Mouse (Mus musculus): Measurements from ENCODE around the gene Cask. TPM values are rescaled to one million over a fixed set of nuclear protein-coding genes. Genes with fewer than 3 reads are reported as not detected.
A peak's percentile ranks its signal among the peaks of the same experiment; 100 is the strongest.

Gene Cask
- polyA plus RNA-seq, 1 experiment from 2014 or later, result 14.6 TPM

GRCm38 (mm10) chrX:13520566-13520965 lies 330.6 kb downstream of the Cask start:
- Histone ChIP-seq H3K4me3 (no peak overlapping the region), H3K27me3 (ENCODE audit: insufficient read depth, poor library complexity, severe bottlenecking) (peaks cover 47% of the 10 kb centered on the region), H3K36me3 (peaks cover 6% of the 10 kb centered on the region), H3K9me3 (no peaks in the 10 kb centered on the region), H3K4me1 (replicated peaks) (no peaks in the 10 kb centered on the region), H3K27ac (no peak overlapping the region)
- DNase-seq (ENCODE audit: low spot score), result no peak
- WGBS, result 74% methylated on average over 4 of the region's 4 CpGs

DNA sequence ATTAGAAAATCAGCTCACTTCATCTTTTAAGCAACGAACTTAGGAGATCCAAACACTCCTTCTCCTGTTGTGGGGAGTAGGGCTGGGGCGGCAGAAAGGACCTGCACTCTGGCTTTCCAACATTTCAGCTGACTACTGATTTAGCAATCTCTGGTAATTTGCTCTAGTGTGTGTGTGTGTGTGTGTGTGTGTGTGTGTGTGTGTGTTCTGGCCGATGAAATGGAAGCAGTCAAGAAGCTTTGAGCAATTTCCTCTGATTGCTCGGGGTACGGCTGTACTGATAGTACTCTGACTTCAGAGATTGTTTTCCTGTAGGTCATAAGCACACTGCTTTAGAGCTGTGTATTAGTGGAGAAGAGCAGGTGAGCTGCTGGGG lies 331.8 kb downstream of the Cask start:
- no peaks in the 10 kb centered on the region for H3K9me3 ChIP-seq
- peaks cover 52% of the 10 kb centered on the region for H3K27me3 ChIP-seq (ENCODE audit: insufficient read depth, poor library complexity, severe bottlenecking)
- H3K36me3 ChIP-seq, result no peaks in the 10 kb centered on the region
- H3K4me3 ChIP-seq, result no peak overlapping the region
- no peaks in the 10 kb centered on the region for H3K4me1 ChIP-seq (replicated peaks)
- no peak overlapping the region for H3K27ac ChIP-seq
- 92% methylated on average over 5 of the region's 5 CpGs for WGBS
- DNase-seq (ENCODE audit: low spot score), result no peak

- 87% methylated on average over 4 of the region's 4 CpGs for WGBS
- peaks cover 54% of the 10 kb centered on the region for H3K27me3 ChIP-seq (ENCODE audit: insufficient read depth, poor library complexity, severe bottlenecking)
- DNase-seq (ENCODE audit: low spot score), result no peak
- no peaks in the 10 kb centered on the region for H3K4me1 ChIP-seq (replicated peaks)
- no peaks in the 10 kb centered on the region for H3K9me3 ChIP-seq
- H3K4me3 ChIP-seq, result no peak overlapping the region
- H3K36me3 ChIP-seq, result no peaks in the 10 kb centered on the region
- no peak overlapping the region for H3K27ac ChIP-seq
These were observed 332.3 kb downstream of the Cask start for GRCm38 (mm10) chrX:13518781-13519407.

- Histone ChIP-seq H3K4me1 (replicated peaks) (no peaks in the 10 kb centered on the region), H3K9me3 (no peaks in the 10 kb centered on the region), H3K36me3 (no peaks in the 10 kb centered on the region), H3K27ac (no peak overlapping the region), H3K4me3 (no peak overlapping the region), H3K27me3 (ENCODE audit: insufficient read depth, poor library complexity, severe bottlenecking) (peaks cover 56% of the 10 kb centered on the region)
- DNase-seq (ENCODE audit: low spot score), result no peak
- 82% methylated on average over 10 of the region's 10 CpGs for WGBS
These were observed 333.1 kb downstream of the Cask start for GRCm38 (mm10) chrX:13518019-13518418.

DNA sequence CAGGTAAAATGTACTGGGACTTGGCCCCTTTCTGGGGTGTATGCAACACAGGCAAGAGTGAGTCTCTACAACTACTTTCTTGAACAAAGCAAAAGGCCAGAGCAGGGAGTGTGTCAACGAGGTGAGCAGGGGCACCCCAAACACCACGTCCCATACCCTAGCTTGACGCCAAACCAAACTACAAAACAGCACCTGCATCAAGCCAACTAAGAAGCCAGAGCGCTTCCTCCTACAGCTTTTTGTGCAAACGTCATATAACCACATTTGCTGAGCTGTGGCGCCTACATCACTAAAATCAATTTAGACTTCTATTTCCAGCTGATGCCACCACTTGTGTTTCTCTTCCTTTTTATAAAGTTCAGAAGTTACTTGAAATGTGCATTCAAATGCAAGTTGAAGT lies 334.7 kb downstream of the Cask start:
- Histone ChIP-seq H3K4me3 (no peak overlapping the region), H3K27ac (no peak overlapping the region), H3K4me1 (replicated peaks) (no peaks in the 10 kb centered on the region), H3K36me3 (no peaks in the 10 kb centered on the region), H3K27me3 (ENCODE audit: insufficient read depth, poor library complexity, severe bottlenecking) (peaks cover 50% of the 10 kb centered on the region), H3K9me3 (no peaks in the 10 kb centered on the region)
- DNase-seq (ENCODE audit: low spot score), result no peak
- 91% methylated on average over 6 of the region's 6 CpGs for WGBS

GRCm38 (mm10) chrX:13513864-13514263 lies 337.3 kb downstream of the Cask start:
- Histone ChIP-seq H3K4me1 (replicated peaks) (no peaks in the 10 kb centered on the region), H3K27me3 (ENCODE audit: insufficient read depth, poor library complexity, severe bottlenecking) (peaks cover 34% of the 10 kb centered on the region), H3K36me3 (no peaks in the 10 kb centered on the region), H3K4me3 (no peak overlapping the region), H3K27ac (no peak overlapping the region), H3K9me3 (no peaks in the 10 kb centered on the region)
- 90% methylated on average over 5 of the region's 5 CpGs for WGBS
- no peak for DNase-seq (ENCODE audit: low spot score)

DNA sequence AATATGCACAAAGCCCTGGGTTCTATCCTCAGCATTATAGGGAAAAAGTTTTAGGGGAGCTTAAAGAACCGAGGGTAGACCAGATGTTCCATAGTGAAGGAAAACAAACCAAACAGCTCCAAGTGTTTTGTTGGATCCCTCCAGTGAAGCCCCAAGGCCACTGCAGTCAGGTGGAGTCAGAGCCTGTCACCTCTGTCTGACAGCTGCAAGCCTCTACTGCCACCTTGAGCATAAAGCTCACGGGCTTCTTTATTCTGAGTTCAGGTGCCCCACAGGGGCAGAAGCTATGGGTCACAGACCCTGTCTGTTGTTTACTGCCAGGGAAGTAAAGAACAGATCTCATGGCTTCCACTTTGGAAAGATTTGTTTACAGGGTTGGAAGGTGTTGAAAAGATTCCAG lies 338.0 kb downstream of the Cask start:
- no peak for DNase-seq (ENCODE audit: low spot score)
- Histone ChIP-seq H3K4me1 (replicated peaks) (no peaks in the 10 kb centered on the region), H3K27me3 (ENCODE audit: insufficient read depth, poor library complexity, severe bottlenecking) (peaks cover 30% of the 10 kb centered on the region), H3K27ac (no peak overlapping the region), H3K36me3 (no peaks in the 10 kb centered on the region), H3K9me3 (no peaks in the 10 kb centered on the region), H3K4me3 (no peak overlapping the region)
- WGBS, result 63% methylated on average over 2 of the region's 2 CpGs

DNA sequence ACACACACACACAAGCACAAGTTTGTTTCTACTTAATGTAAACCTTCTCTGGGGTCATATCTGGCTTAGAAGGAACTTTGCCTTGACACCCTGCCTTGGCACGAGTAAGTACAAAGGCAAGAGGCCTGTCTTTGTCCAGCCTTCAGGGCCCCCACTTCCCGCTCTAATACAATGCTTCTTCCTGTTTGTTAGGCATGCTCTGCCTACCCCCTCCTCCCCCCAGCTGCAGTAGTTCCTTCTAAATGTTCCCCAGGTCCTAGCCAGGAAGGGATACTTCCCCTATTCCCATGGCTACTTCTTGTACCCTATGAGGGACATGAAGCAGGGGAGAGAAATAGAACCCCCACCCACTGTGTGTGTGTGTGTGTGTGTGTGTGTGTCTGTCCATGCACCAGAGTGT lies 344.8 kb downstream of the Cask start:
- Histone ChIP-seq H3K27me3 (ENCODE audit: insufficient read depth, poor library complexity, severe bottlenecking) (peaks cover 16% of the 10 kb centered on the region), H3K27ac (no peak overlapping the region), H3K36me3 (no peaks in the 10 kb centered on the region), H3K4me1 (replicated peaks) (peaks cover 5% of the 10 kb centered on the region; the same call in 1 of the 2 replicates), H3K9me3 (no peaks in the 10 kb centered on the region), H3K4me3 (no peak overlapping the region)
- DNase-seq (ENCODE audit: low spot score), result no peak
- 59% methylated on average over 2 of the region's 2 CpGs for WGBS

DNA sequence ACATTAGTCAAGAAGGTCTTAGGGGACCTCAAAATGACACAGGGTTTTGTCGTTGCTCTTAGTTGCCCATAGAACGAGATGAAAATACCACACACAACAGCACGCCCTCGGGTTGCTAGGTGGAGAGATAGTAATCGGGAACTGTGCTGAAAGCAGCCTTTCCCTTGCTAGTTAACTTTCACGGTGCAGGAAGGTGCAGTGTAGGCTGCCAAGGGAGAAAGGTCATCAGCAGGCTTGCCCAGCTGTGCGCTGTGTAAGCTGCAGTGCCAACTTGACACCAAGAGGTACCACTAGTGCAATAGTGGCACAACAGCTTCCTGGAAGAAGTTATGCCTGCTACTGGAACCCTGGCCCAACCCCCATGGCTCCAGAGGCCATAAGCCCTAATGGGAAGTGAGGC lies 346.8 kb downstream of the Cask start:
- H3K9me3 ChIP-seq, result no peaks in the 10 kb centered on the region
- no peak overlapping the region for H3K4me3 ChIP-seq
- H3K4me1 ChIP-seq (replicated peaks), result peaks cover 5% of the 10 kb centered on the region; the same call in 1 of the 2 replicates
- WGBS, result 91% methylated on average over 7 of the region's 7 CpGs
- DNase-seq (ENCODE audit: low spot score), result no peak
- H3K36me3 ChIP-seq, result no peaks in the 10 kb centered on the region
- no peak overlapping the region for H3K27ac ChIP-seq
- peaks cover 15% of the 10 kb centered on the region for H3K27me3 ChIP-seq (ENCODE audit: insufficient read depth, poor library complexity, severe bottlenecking)

GRCm38 (mm10) chrX:13502862-13503375 lies 348.2 kb downstream of the Cask start:
- 61% methylated on average over 7 of the region's 7 CpGs for WGBS
- peak overlapping the region; percentile 53 for H3K27ac ChIP-seq

DNA sequence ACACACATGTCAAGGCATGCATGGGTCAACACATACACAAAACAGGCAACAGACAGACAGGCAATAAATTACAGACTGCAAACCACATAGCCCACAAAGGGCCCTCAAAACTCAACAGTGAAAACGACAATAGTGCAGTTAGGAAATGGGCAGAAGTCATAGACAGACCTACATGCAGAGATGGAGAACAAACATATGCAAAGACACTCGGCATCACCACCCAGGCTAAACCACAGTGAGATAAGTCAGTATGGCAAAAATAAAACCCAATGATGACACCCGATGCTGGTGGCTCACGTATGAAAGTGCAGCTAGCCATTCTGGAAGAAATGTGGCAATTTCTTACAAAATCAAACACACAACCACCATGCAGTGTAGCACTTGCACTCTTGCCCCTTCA lies 350.9 kb downstream of the Cask start:
- WGBS, result 87% methylated on average over 4 of the region's 4 CpGs
- peaks cover 35% of the 10 kb centered on the region for H3K27me3 ChIP-seq (ENCODE audit: insufficient read depth, poor library complexity, severe bottlenecking)
- no peak overlapping the region for H3K27ac ChIP-seq
- no peaks in the 10 kb centered on the region for H3K36me3 ChIP-seq
- H3K9me3 ChIP-seq, result no peaks in the 10 kb centered on the region
- H3K4me1 ChIP-seq (replicated peaks), result no peaks in the 10 kb centered on the region
- H3K4me3 ChIP-seq, result no peak overlapping the region
- no peak for DNase-seq (ENCODE audit: low spot score)

More at GRCm38 (mm10) chrX:13502862-13503375, 348.2 kb downstream of the Cask start:
- Histone ChIP-seq H3K27me3 (ENCODE audit: insufficient read depth, poor library complexity, severe bottlenecking) (peaks cover 22% of the 10 kb centered on the region), H3K9me3 (no peaks in the 10 kb centered on the region), H3K4me3 (no peak overlapping the region), H3K4me1 (replicated peaks) (peaks cover 5% of the 10 kb centered on the region; the same call in 1 of the 2 replicates), H3K36me3 (no peaks in the 10 kb centered on the region)
- no peak for DNase-seq (ENCODE audit: low spot score)

GRCm38 (mm10) chrX:13494892-13495703 lies 356.1 kb downstream of the Cask start:
- Histone ChIP-seq H3K9me3 (no peaks in the 10 kb centered on the region), H3K4me1 (replicated peaks) (no peaks in the 10 kb centered on the region), H3K27ac (no peak overlapping the region), H3K36me3 (no peaks in the 10 kb centered on the region), H3K4me3 (no peak overlapping the region), H3K27me3 (ENCODE audit: insufficient read depth, poor library complexity, severe bottlenecking) (peaks cover 32% of the 10 kb centered on the region)
- DNase-seq (ENCODE audit: low spot score), result no peak
- WGBS, result 86% methylated on average over 8 of the region's 8 CpGs

GRCm38 (mm10) chrX:13492922-13493321 lies 358.2 kb downstream of the Cask start:
- Histone ChIP-seq H3K4me3 (no peak overlapping the region), H3K36me3 (no peaks in the 10 kb centered on the region)

More at GRCm38 (mm10) chrX:13492922-13493321, 358.2 kb downstream of the Cask start:
- Histone ChIP-seq H3K4me1 (replicated peaks) (no peaks in the 10 kb centered on the region), H3K27me3 (ENCODE audit: insufficient read depth, poor library complexity, severe bottlenecking) (peaks cover 28% of the 10 kb centered on the region), H3K27ac (no peak overlapping the region), H3K9me3 (no peaks in the 10 kb centered on the region)
- DNase-seq (ENCODE audit: low spot score), result no peak
